In the genomic region with DNA sequence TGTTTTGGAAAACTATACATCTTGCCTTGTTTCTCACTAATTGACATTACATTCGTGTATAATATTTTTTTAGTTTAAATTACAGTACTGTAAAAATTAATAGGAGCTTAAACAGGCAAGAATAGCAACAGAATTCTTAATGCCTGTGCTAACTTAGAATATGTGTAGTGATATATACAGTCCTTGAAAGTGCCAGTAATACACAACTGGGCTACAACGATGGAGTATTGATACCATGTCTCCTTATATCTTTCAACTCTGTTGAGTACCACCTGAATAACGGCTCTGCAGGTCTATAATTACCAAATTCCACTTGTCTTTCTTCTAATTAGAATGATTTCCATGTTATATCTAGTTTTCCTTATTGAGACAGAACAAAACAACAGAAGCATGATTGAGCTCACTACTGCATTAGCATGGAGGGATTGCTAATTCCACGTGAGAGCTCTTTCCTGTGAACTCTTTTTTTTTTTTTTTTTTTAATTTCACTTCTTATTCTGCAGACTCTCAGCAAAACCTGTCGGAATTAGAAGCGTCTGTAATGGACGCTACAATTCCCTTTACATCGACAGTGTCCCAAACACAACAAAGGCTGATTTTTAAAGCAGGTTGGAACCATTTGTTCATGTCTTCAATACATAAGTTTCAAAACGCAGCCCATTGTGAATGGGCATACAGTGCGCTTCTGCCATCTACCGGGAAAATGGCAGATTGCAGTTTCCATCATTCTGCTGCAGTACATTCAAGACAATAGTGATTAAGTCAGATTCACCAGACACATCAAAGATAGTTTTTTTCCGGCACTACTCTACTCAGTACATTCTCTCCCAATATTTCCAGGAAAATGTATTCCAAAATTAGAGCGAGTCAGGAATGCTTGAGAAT, we compare ENCODE assay signal across 8 mouse cellular contexts.
A peak's percentile ranks its signal among the peaks of the same experiment; 100 is the strongest.
DNase-seq lines count a peak whose midpoint lies in the region; ATAC-seq lines count a peak whose summit lies in the region.

No protein-coding gene starts in this region.

- H3K4me1 ChIP-seq in intestine, embryonic 15.5 days (replicated peaks): no peaks in the 10 kb centered on the region
- no peaks in the 10 kb centered on the region for H3K4me1 ChIP-seq in stomach, embryonic 14.5 days (ENCODE audit: control insufficient read depth, insufficient read depth, low read length)

- H3K9ac ChIP-seq in intestine, embryonic 15.5 days: no peak overlapping the region
- H3K9ac ChIP-seq in stomach, embryonic 14.5 days (replicated peaks; ENCODE audit: low read depth, low read length): no peak overlapping the region

- ATAC-seq in intestine, embryonic 15.5 days: peak; percentile 41
- ATAC-seq in stomach, embryonic 14.5 days (ENCODE audit: insufficient number of reproducible peaks, insufficient read depth, low FRiP score, low read depth): no peak

- no peak overlapping the region for H3K27ac ChIP-seq in intestine, embryonic 15.5 days
- H3K27ac ChIP-seq in stomach, embryonic 14.5 days (ENCODE audit: low read length): no peak overlapping the region

- H3K4me2 ChIP-seq in intestine, embryonic 15.5 days (replicated peaks): no peak overlapping the region
- H3K4me2 ChIP-seq in stomach, embryonic 14.5 days (replicated peaks; ENCODE audit: low read depth, low read length): 0 out of 2 replicates have a peak overlapping the region, but pooled peaks have one; percentile 28

- H3K9me3 ChIP-seq in intestine, embryonic 15.5 days: no peaks in the 10 kb centered on the region
- H3K9me3 ChIP-seq in stomach, embryonic 14.5 days (ENCODE audit: control insufficient read depth, low read depth, low read length): no peaks in the 10 kb centered on the region

- H3K4me3 ChIP-seq in intestine, embryonic 15.5 days (replicated peaks): no peak overlapping the region
- H3K4me3 ChIP-seq in stomach, embryonic 14.5 days (ENCODE audit: low read depth, low read length): no peak overlapping the region

- no peaks in the 10 kb centered on the region for H3K27me3 ChIP-seq in intestine, embryonic 15.5 days (replicated peaks)
- H3K27me3 ChIP-seq in stomach, embryonic 14.5 days (ENCODE audit: control insufficient read depth, insufficient read depth, low read length): no peaks in the 10 kb centered on the region

- H3K36me3 ChIP-seq in intestine, embryonic 15.5 days: no peaks in the 10 kb centered on the region
- no peaks in the 10 kb centered on the region for H3K36me3 ChIP-seq in stomach, embryonic 14.5 days (ENCODE audit: control insufficient read depth, insufficient read depth, low read length)

- WGBS in intestine, embryonic 15.5 days: 25% methylated on average over 13 of the region's 13 CpGs
- 24% methylated on average over 13 of the region's 13 CpGs for WGBS in stomach, embryonic 14.5 days

- peak; percentile 19 for DNase-seq in heart, adult 8-10 months (ENCODE audit: low spot score)
- DNase-seq in heart, adult 11 months: no peak
- DNase-seq in cerebellum, adult 9-11 months: peak; percentile 10
- peak; percentile 64 to 84 for DNase-seq in frontal cortex, postnatal 14 days (ENCODE audit: low spot score in 2 of 2)
- DNase-seq in left cerebral cortex, adult 9 months (ENCODE audit: low spot score in 2 of 2): peak; percentile 31 to 88
- DNase-seq in mesoderm, embryonic 11.5 days (ENCODE audit: low read depth, low spot score): peak; percentile 83
